Mouse (Mus musculus) midbrain, postnatal 0 days (tissue): Measurements from ENCODE around the gene Sf3a1. TPM values are rescaled to one million over a fixed set of nuclear protein-coding genes. Genes with fewer than 3 reads are reported as not detected.
"Not testable (repeated sequence)": the region's sequence is repeated elsewhere in the genome, so short reads cannot be mapped to it uniquely, and the experiment has no call there.

ENCODE experiments used
- ATAC-seq: fragments of 200-750 bp; cut with Nextera tagmentation; 2 replicates; pipeline ENCODE4 v1.8.0; 2017; ENCODE audit warnings: moderate number of reproducible peaks, mild to moderate bottlenecking, moderate TSS enrichment, moderate library complexity; ENCODE audit not compliant: low FRiP score
- DNase-seq: peaks from one replicate; pipeline ENCODE4 v3.0.0-alpha.2; 2015; ENCODE audit warnings: low spot score
- H3K27ac ChIP-seq: fragments of 300-500 bp; sonication (generic); 2 replicates; pipeline ENCODE4 v1.5.1; 2014; ENCODE audit warnings: low read depth, mild to moderate bottlenecking, low read length, mixed read lengths
- H3K27me3 ChIP-seq: fragments of 300-500 bp; sonication (generic); 2 replicates; pipeline ENCODE4 v1.6.1; 2014; ENCODE audit warnings: low read length, control low read depth, mixed read lengths; ENCODE audit not compliant: insufficient read depth
- H3K36me3 ChIP-seq: fragments of 300-500 bp; sonication (generic); 2 replicates; pipeline ENCODE4 v1.6.1; 2014; ENCODE audit warnings: low read length, control low read depth, mixed read lengths; ENCODE audit not compliant: insufficient read depth
- H3K4me1 ChIP-seq: fragments of 300-500 bp; sonication (generic); 2 replicates; pipeline ENCODE4 v1.6.1; 2014; ENCODE audit warnings: mild to moderate bottlenecking, control low read depth, antibody characterized with exemption, low read length, mixed read lengths; ENCODE audit not compliant: insufficient read depth
- H3K4me2 ChIP-seq: fragments of 300-500 bp; sonication (generic); 2 replicates; pipeline ENCODE4 v1.6.1; 2014; ENCODE audit warnings: low read depth, mild to moderate bottlenecking, low read length, mixed read lengths; ENCODE audit not compliant: poor library complexity, severe bottlenecking
- H3K4me3 ChIP-seq: fragments of 300-500 bp; sonication (generic); 2 replicates; pipeline ENCODE4 v1.5.1; 2014; ENCODE audit warnings: low read depth, mild to moderate bottlenecking, low read length, moderate library complexity
- H3K9ac ChIP-seq: fragments of 300-500 bp; sonication (generic); replicated peaks from 2 replicates; pipeline ENCODE4 v1.6.1; 2014; ENCODE audit warnings: mild to moderate bottlenecking, low read length, moderate library complexity, mixed read lengths; ENCODE audit not compliant: poor library complexity, severe bottlenecking
- H3K9me3 ChIP-seq: fragments of 300-500 bp; sonication (generic); 2 replicates; pipeline ENCODE4 v1.6.1; 2016; ENCODE audit warnings: low read length, control low read depth
- CTCF ChIP-seq: IDR thresholded peaks from 2 replicates; pipeline ENCODE4 v1.5.1; 2016; ENCODE audit warnings: antibody characterized with exemption, mild to moderate bottlenecking
- WGBS: fragments of 180-500 bp; shearing (Covaris S2); extraction: QIAGEN DNeasy Blood & Tissue Kit; methylation state at CpG from one replicate; pipeline ENCODE4 v1.1.7; 2014; 5-methylcytosine and 5-hydroxymethylcytosine counted together
- polyA plus RNA-seq: library from polyadenylated mRNA; unstranded; fragments of >200 nt; fragmentation: Nextera tagmentation; extraction: Ambion mirVana; gene quantifications from 2 replicates; pipeline ENCODE4 v1.2.1, GENCODE M21; 2015
- total RNA-seq: library from RNA; depleted of rRNA; stranded (reverse); fragments of >200 nt; gene quantifications from 2 replicates; pipeline ENCODE4 v1.2.3, GENCODE M21; 2014

Gene Sf3a1
- total and polyA plus RNA-seq, 2 experiments from 2014 or later = 37.3 to 49.6 TPM

DNA sequence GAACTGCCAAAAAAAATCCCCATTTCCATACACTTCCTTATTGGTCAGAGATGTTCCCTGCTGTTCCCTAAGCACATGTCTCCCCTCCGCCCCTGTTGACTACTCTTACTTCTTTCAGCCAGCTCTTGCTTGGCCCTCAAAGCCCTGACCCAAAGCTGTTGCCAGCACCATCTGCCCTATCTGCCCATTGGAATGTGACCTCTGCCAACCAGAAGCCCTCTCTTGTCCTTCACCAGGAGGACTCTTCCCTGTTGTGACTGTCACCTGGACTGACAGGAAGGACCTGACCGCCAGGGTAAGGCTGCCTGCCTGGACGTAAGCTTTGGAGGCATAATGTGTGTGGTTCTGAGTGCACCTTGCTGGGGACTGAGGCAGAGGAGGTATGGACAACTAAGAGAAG is 38.5 kb upstream of the Sf3a1 start:
- Histone ChIP-seq H3K4me3 (no peak overlapping the region), H3K27ac (no peak overlapping the region), H3K4me1 (peaks cover 11% of the 10 kb centered on the region), H3K9me3 (peaks cover 5% of the 10 kb centered on the region; the same call in 1 of the 2 replicates), H3K4me2 (no peak overlapping the region), H3K36me3 (no peaks in the 10 kb centered on the region), H3K27me3 (peaks cover 5% of the 10 kb centered on the region; the same call in 1 of the 2 replicates), H3K9ac (no peak overlapping the region)
- 78% methylated on average over 3 of the region's 3 CpGs for WGBS
- TF ChIP-seq CTCF = no peak
- no peak for ATAC-seq
- no peak for DNase-seq

DNA sequence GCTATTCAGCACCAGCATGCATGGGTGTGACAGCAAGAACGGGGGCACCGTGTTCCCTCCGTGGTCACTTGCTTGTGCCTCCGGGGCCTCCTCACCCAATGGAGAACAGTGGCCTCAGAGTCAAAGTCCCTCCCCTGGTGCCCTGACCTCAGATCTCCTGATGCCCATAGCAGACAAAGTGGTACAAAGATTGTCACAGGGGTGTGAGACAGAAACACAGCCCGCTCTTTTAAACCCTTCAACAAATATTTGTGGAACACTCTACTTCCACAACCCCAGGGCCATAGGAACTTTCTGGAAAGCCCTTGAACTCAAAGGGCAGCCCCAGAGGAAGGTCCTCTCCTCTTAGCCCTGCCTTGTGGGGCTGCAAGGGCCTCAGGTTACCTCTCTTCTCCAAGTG is 37.9 kb upstream of the Sf3a1 start:
- H3K27ac ChIP-seq = no peak overlapping the region
- DNase-seq = no peak
- no peak overlapping the region for H3K9ac ChIP-seq
- no peak overlapping the region for H3K4me2 ChIP-seq
- H3K4me3 ChIP-seq = no peak overlapping the region
- no peak for ATAC-seq
- H3K9me3 ChIP-seq = peaks cover 5% of the 10 kb centered on the region; the same call in 1 of the 2 replicates
- no peak for TF ChIP-seq CTCF
- WGBS = 88% methylated on average over 5 of the region's 5 CpGs
- H3K27me3 ChIP-seq = peaks cover 5% of the 10 kb centered on the region; the same call in 1 of the 2 replicates
- H3K36me3 ChIP-seq = no peaks in the 10 kb centered on the region
- peaks cover 6% of the 10 kb centered on the region for H3K4me1 ChIP-seq

DNA sequence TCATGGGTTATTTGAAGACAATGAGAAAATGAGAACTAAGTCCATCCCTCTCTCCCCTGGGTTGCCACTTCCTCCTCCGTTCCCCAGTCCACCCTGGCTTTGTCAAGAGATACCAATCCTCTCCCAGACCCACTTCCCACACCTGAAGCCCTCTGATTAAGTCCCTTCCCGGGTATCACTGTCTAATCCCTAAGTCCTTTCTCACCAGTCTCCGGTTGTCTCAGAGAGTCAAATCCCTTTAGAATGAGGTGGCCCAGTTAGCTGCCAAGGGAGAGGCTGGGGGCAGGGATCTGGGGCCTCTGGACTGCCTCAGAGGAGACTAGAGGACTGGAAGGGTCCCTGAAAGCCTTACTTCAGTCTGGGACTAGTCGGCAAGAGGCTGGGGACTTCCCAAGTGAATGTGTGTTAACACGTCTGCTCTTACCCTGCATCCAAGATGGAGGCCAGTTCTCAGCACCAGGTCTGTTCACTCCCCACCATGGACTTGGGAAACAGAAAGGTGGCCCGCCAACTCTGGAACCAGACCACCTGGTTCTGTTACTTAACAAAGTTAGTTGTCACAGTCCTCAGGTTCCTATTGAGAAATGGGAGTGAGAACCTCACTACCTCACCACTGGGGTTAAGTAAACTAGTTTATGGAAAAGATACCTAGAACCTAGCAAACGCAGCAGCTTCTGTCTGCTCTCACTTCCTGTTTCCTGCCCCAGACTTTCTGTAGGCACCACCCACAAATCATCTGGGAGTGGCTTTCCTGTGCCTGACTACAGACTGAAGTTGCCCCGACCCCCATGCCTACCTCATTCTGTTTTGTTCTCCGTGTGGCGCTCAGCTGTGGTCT is 37.2 kb upstream of the Sf3a1 start, which contains the start of gene Sec14l2:
Gene Sec14l2, minus strand, starts transcription at position 674 of the 838 bp plus-strand sequence.
- Histone ChIP-seq H3K27ac (no peak within 1 kb of the TSS), H3K4me1 (no peaks in the 10 kb centered on the region), H3K27me3 (peaks cover 5% of the 10 kb centered on the region; the same call in 1 of the 2 replicates), H3K4me2 (no peak within 1 kb of the TSS), H3K36me3 (no peaks in the 10 kb centered on the region), H3K9ac (no peak within 1 kb of the TSS), H3K9me3 (peaks cover 5% of the 10 kb centered on the region; the same call in 1 of the 2 replicates), H3K4me3 (no peak within 1 kb of the TSS)
- no peak for TF ChIP-seq CTCF
- ATAC-seq = no peak
- DNase-seq = no peak
- WGBS = 68% methylated on average over 10 of the region's 10 CpGs

DNA sequence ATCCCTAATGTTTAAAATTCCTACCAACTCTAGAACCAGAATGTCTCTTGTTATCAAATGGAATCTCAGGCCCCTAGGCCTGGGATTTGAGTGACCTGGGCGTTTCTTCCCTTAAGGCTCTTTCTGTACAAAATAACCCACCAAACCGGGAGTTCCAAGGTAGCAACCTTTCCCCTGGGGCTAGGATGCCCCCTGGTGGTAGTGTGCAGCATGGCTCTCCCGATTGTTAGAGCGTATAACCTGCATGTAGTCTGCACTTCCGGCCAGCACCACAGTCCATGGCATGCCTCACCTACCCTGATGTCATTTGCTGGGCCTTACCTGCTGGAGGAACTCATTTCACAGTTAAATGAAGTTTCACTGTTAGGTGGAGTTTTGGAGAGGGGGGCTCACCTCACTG is 36.2 kb upstream of the Sf3a1 start:
- Histone ChIP-seq H3K9me3 (peaks cover 5% of the 10 kb centered on the region; the same call in 1 of the 2 replicates), H3K4me3 (no peak overlapping the region), H3K27ac (no peak overlapping the region), H3K4me1 (no peaks in the 10 kb centered on the region), H3K4me2 (no peak overlapping the region), H3K36me3 (no peaks in the 10 kb centered on the region), H3K27me3 (peaks cover 5% of the 10 kb centered on the region; the same call in 1 of the 2 replicates), H3K9ac (no peak overlapping the region)
- WGBS = 61% methylated on average over 5 of the region's 5 CpGs
- peak; percentile 59 for TF ChIP-seq CTCF
- DNase-seq (no peak), ATAC-seq (no peak)

DNA sequence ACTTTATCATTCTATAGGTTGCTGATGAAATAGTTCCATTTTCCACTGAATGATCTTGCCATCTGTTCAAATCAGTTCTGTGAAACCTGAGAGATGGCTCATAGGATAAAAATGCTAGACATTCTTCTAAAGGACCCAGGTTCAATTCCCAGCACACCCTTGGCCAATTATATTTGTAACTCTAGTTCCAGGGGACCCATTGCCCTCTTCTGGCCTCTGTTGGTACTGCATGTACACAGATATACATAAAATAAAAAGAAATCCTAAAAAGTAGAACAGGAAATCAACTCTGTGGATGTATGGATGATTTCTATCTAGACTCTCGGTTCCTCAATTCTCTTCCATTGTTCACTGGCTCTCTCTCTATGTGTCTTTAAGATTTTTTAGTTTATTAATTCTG is 33.1 kb upstream of the Sf3a1 start:
- H3K27me3 ChIP-seq = no peaks in the 10 kb centered on the region
- ATAC-seq (no peak), DNase-seq (no peak)
- no peak overlapping the region for H3K4me3 ChIP-seq
- no peaks in the 10 kb centered on the region for H3K36me3 ChIP-seq
- WGBS = 83% methylated on average over 1 of the region's 1 CpGs
- peak; percentile 35; the same call in 1 of the 2 replicates for TF ChIP-seq CTCF
- H3K4me1 ChIP-seq = no peaks in the 10 kb centered on the region
- H3K27ac ChIP-seq = no peak overlapping the region
- peaks cover 5% of the 10 kb centered on the region; the same call in 1 of the 2 replicates for H3K9me3 ChIP-seq
- H3K4me2 ChIP-seq = no peak overlapping the region
- no peak overlapping the region for H3K9ac ChIP-seq

DNA sequence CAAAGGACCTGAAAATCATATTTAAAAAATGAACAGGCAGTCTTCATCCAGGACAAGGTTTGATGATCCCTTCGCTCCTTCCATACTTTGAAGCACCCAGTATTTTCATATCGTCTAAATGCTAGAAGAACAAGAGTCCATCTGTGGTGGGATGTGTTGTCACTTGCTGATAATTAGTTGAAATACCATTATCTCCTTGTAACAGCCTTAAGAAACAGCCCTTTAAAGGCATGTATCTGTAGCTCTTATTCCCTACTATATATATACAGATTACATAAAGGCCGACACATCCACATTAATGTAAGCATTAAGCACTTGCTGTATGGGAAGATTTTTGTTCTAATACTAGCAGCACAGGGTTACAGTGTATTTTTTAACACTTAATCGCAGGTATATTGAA is 31.7 kb upstream of the Sf3a1 start:
- not testable (repeated sequence) for H3K4me1 ChIP-seq, H3K27me3 ChIP-seq, H3K36me3 ChIP-seq, H3K9ac ChIP-seq, H3K27ac ChIP-seq, H3K4me3 ChIP-seq, H3K9me3 ChIP-seq, ATAC-seq, DNase-seq, H3K4me2 ChIP-seq
- 93% methylated on average over 4 of the region's 4 CpGs for WGBS
